Mouse (Mus musculus) lung, postnatal 0 days (tissue): ENCODE data around the gene Fcamr. TPM values are rescaled to one million over a fixed set of nuclear protein-coding genes. Genes with fewer than 3 reads are reported as not detected.

Source experiments
- ATAC-seq: fragments of 200-750 bp; cut with Nextera tagmentation; 2 replicates; pipeline ENCODE4 v1.8.0; 2017; ENCODE audit warnings: moderate library complexity
- DNase-seq: peaks from one replicate; pipeline ENCODE4 v3.0.0-alpha.2; 2016; ENCODE audit warnings: low spot score
- H3K27ac ChIP-seq: fragments of 300-500 bp; sonication (generic); 2 replicates; pipeline ENCODE4 v1.5.1; 2014; ENCODE audit warnings: antibody characterized with exemption, mild to moderate bottlenecking, low read length, mixed read lengths
- H3K27me3 ChIP-seq: fragments of 300-500 bp; sonication (generic); replicated peaks from 2 replicates; pipeline ENCODE4 v1.6.1; 2014; ENCODE audit warnings: low read length, mixed read lengths; ENCODE audit not compliant: insufficient read depth
- H3K36me3 ChIP-seq: fragments of 300-500 bp; sonication (generic); 2 replicates; pipeline ENCODE4 v1.6.1; 2014; ENCODE audit warnings: low read length, mixed read lengths; ENCODE audit not compliant: insufficient read depth
- H3K4me1 ChIP-seq: fragments of 300-500 bp; sonication (generic); 2 replicates; pipeline ENCODE4 v1.6.1; 2014; ENCODE audit warnings: antibody characterized with exemption, low read depth, low read length, mixed read lengths; ENCODE audit not compliant: insufficient read depth
- H3K4me2 ChIP-seq: fragments of 300-500 bp; sonication (generic); replicated peaks from 2 replicates; pipeline ENCODE4 v1.6.1; 2014; ENCODE audit warnings: low read depth, mild to moderate bottlenecking, low read length, moderate library complexity, mixed read lengths
- H3K4me3 ChIP-seq: fragments of 300-500 bp; sonication (generic); 2 replicates; pipeline ENCODE4 v1.5.1; 2014; ENCODE audit warnings: low read depth, low read length
- H3K9ac ChIP-seq: fragments of 300-500 bp; sonication (generic); replicated peaks from 2 replicates; pipeline ENCODE4 v1.6.1; 2014; ENCODE audit warnings: low read depth, mild to moderate bottlenecking
- H3K9me3 ChIP-seq: fragments of 300-500 bp; sonication (generic); 2 replicates; pipeline ENCODE4 v1.6.1; 2016; ENCODE audit warnings: low read length, mixed read lengths
- CTCF ChIP-seq: IDR thresholded peaks from 2 replicates; pipeline ENCODE4 v1.5.1; 2016; ENCODE audit warnings: antibody characterized with exemption, mild to moderate bottlenecking
- EP300 ChIP-seq: IDR thresholded peaks from 2 replicates; pipeline ENCODE4 v1.6.1; 2016; ENCODE audit warnings: antibody characterized with exemption, mild to moderate bottlenecking, control low read depth
- WGBS: fragments of 180-500 bp; shearing (Covaris S2); extraction: QIAGEN DNeasy Blood & Tissue Kit; methylation state at CpG from one replicate; pipeline ENCODE4 v1.1.7; 2014; 5-methylcytosine and 5-hydroxymethylcytosine counted together
- polyA plus RNA-seq: library from polyadenylated mRNA; unstranded; fragments of >200 nt; fragmentation: Nextera tagmentation; extraction: Ambion mirVana; gene quantifications from 2 replicates; pipeline ENCODE4 v1.2.1, GENCODE M21; 2015

Gene Fcamr
- polyA plus RNA-seq, 1 experiment from 2014 or later = 0.06 TPM

DNA sequence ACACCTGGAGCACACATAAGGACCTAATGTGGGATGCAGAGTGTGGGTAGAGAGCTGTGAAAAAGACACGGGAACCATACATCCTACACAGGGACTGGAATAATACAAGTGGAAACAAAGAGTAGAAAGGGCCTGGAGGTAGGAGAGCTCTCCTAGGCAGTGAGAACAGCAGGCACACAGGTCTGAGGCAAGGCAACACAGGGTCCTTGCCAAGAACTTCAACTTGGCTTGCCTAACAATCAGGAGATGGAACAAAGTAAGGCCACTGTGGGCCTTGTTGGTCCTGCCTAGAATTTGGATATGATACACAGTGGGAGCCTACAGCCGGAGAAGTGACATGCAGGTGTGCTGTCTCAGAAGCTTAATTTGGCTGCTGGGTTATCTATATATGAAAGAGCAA, 30.8 kb upstream of the Fcamr start:
- H3K9ac ChIP-seq = no peak overlapping the region
- 70% methylated on average over 2 of the region's 2 CpGs for WGBS
- no peak overlapping the region for H3K4me2 ChIP-seq
- peak; percentile 70 for ATAC-seq
- no peaks in the 10 kb centered on the region for H3K9me3 ChIP-seq
- no peaks in the 10 kb centered on the region; the same call in 1 of the 2 replicates for H3K4me1 ChIP-seq
- H3K27me3 ChIP-seq = no peaks in the 10 kb centered on the region
- peak overlapping the region; percentile 89 for H3K27ac ChIP-seq
- H3K36me3 ChIP-seq = no peaks in the 10 kb centered on the region
- TF ChIP-seq CTCF = no peak
- TF ChIP-seq EP300 = no peak
- no peak overlapping the region for H3K4me3 ChIP-seq
- peak; percentile 64 for DNase-seq

- no peak overlapping the region for H3K4me3 ChIP-seq
- DNase-seq (peak; percentile 91), ATAC-seq (peak; percentile 98)
- H3K36me3 ChIP-seq = no peaks in the 10 kb centered on the region
- H3K9ac ChIP-seq = no peak overlapping the region
- 59% methylated on average over 4 of the region's 4 CpGs for WGBS
- peak overlapping the region; percentile 89 for H3K27ac ChIP-seq
- TF ChIP-seq CTCF = no peak
- TF ChIP-seq EP300 = peak; percentile 99
- no peaks in the 10 kb centered on the region for H3K9me3 ChIP-seq
- no peaks in the 10 kb centered on the region for H3K27me3 ChIP-seq
- H3K4me1 ChIP-seq = no peaks in the 10 kb centered on the region; the same call in 1 of the 2 replicates
- no peak overlapping the region for H3K4me2 ChIP-seq
These were observed 30.2 kb upstream of the Fcamr start for GRCm38 (mm10) chr1:130770487-130770886.

DNA sequence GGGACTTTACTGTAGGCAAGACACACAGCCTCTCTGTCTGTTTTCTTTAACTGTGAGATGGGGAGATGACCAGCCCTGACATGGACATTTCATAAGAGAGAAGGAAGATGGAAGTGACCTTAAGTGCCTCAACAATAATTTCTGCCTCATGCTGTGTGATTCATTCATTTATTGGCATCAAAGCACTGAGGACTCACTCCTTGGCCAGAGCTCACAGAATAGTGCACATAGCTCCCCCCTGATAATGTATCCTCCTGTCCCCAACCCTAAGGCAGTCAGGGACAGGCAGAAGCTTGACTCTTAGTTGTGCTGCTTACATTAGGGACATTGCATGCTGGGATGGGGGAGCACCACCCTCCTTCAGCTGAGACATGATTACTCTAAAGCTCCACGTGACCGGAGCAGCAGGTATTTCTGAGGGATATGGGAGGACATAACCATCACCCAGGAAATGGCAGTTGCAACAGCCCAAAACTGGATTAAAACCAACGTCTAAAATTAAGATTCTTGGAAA, 29.7 kb upstream of the Fcamr start:
- H3K4me3 ChIP-seq = no peak overlapping the region
- ATAC-seq = 0 out of 2 replicates have a peak, but pooled peaks have one; percentile 1
- H3K4me1 ChIP-seq = no peaks in the 10 kb centered on the region; the same call in 1 of the 2 replicates
- TF ChIP-seq EP300 (no peak), CTCF (no peak)
- H3K9me3 ChIP-seq = no peaks in the 10 kb centered on the region
- peak overlapping the region; percentile 89 for H3K27ac ChIP-seq
- H3K36me3 ChIP-seq = no peaks in the 10 kb centered on the region
- H3K4me2 ChIP-seq = no peak overlapping the region
- H3K27me3 ChIP-seq = no peaks in the 10 kb centered on the region
- peak; percentile 11 for DNase-seq
- H3K9ac ChIP-seq = no peak overlapping the region
- 52% methylated on average over 3 of the region's 3 CpGs for WGBS

- Histone ChIP-seq H3K27ac (peak overlapping the region; percentile 63; the same call in 1 of the 2 replicates), H3K4me1 (no peaks in the 10 kb centered on the region; the same call in 1 of the 2 replicates), H3K4me2 (no peak overlapping the region), H3K36me3 (no peaks in the 10 kb centered on the region), H3K27me3 (no peaks in the 10 kb centered on the region), H3K9me3 (no peaks in the 10 kb centered on the region), H3K9ac (no peak overlapping the region), H3K4me3 (no peak overlapping the region)
- WGBS = 62% methylated on average over 2 of the region's 2 CpGs
- no peak for ATAC-seq
- TF ChIP-seq EP300 (no peak), CTCF (no peak)
- no peak for DNase-seq
These were observed 25.5 kb upstream of the Fcamr start for GRCm38 (mm10) chr1:130775234-130775633.

GRCm38 (mm10) chr1:130775691-130776331, 24.9 kb upstream of the Fcamr start:
- H3K4me1 ChIP-seq = no peaks in the 10 kb centered on the region
- ATAC-seq (peak; percentile 79), DNase-seq (peak; percentile 80)
- no peaks in the 10 kb centered on the region for H3K9me3 ChIP-seq
- WGBS = 47% methylated on average over 7 of the region's 7 CpGs
- H3K27ac ChIP-seq = peak overlapping the region; percentile 63
- H3K36me3 ChIP-seq = no peaks in the 10 kb centered on the region
- no peak overlapping the region for H3K9ac ChIP-seq
- H3K4me2 ChIP-seq = no peak overlapping the region
- TF ChIP-seq EP300 = peak; percentile 36
- TF ChIP-seq CTCF = no peak
- H3K27me3 ChIP-seq = no peaks in the 10 kb centered on the region
- no peak overlapping the region for H3K4me3 ChIP-seq

- 72% methylated on average over 1 of the region's 1 CpGs for WGBS
- H3K4me3 ChIP-seq = no peak overlapping the region
- DNase-seq (peak; percentile 70), ATAC-seq (peak; percentile 67)
- H3K36me3 ChIP-seq = no peaks in the 10 kb centered on the region
- TF ChIP-seq CTCF (peak; percentile 67), EP300 (0 out of 2 replicates have a peak, but pooled peaks have one; percentile 23)
- no peaks in the 10 kb centered on the region for H3K27me3 ChIP-seq
- H3K4me2 ChIP-seq = no peak overlapping the region
- no peak overlapping the region for H3K9ac ChIP-seq
- H3K27ac ChIP-seq = no peak overlapping the region
- no peaks in the 10 kb centered on the region for H3K9me3 ChIP-seq
- no peaks in the 10 kb centered on the region for H3K4me1 ChIP-seq
These were observed 24.1 kb upstream of the Fcamr start for GRCm38 (mm10) chr1:130776645-130777044.
